ENCODE assay signal across 29 mouse cellular contexts in genomic region chr4:134862996-134863395, GRCm38 (mm10). TPM values are rescaled to one million over a fixed set of nuclear protein-coding genes. Genes with fewer than 3 reads are reported as not detected.
DNase-seq lines count a peak whose midpoint lies in the region; ATAC-seq and TF ChIP-seq lines count a peak whose summit lies in the region.
"Had no signal": no experiment of that assay in that cellular context is flagged by ENCODE, and none has a peak within 500 bp of the region (broad histone marks: within the 10 kb centered on the region; RNA-seq: fewer than 3 reads in every experiment).

No protein-coding gene starts in this region.

- no peak for TF ChIP-seq EP300 in liver, embryonic 14.5 days (IDR thresholded peaks at IDR 0.05; ENCODE audit: low read depth)
- TF ChIP-seq EP300 in liver, postnatal 0 days (IDR thresholded peaks at IDR 0.05; ENCODE audit: low read depth), result peak; percentile 19; the same call in 1 of the 2 replicates

- WGBS in midbrain, embryonic 11.5 days, result 86% methylated on average over 7 of the region's 7 CpGs
- WGBS in midbrain, embryonic 13.5 days, result 84% methylated on average over 7 of the region's 7 CpGs
- 68% methylated on average over 7 of the region's 7 CpGs for WGBS in liver, embryonic 11.5 days
- WGBS in liver, embryonic 14.5 days (ENCODE audit: insufficient replicate concordance), result 32% methylated on average over 7 of the region's 7 CpGs
- 76% methylated on average over 7 of the region's 7 CpGs for WGBS in liver, postnatal 0 days (ENCODE audit: insufficient replicate concordance)

- H3K4me3 ChIP-seq in midbrain, embryonic 11.5 days (ENCODE audit: low read depth, low read length), result no peak overlapping the region
- H3K4me3 ChIP-seq in midbrain, embryonic 13.5 days (replicated peaks), result no peak overlapping the region
- H3K4me3 ChIP-seq in liver, embryonic 11.5 days (ENCODE audit: low read depth, low read length), result 0 out of 2 replicates have a peak overlapping the region, but pooled peaks have one; percentile 20
- peak overlapping the region; percentile 58 to 95 for H3K4me3 ChIP-seq in liver, embryonic 14.5 days (ENCODE audit: insufficient read depth in 1 of 2, low read depth in 2 of 2, low read length in 2 of 2)
- H3K4me3 ChIP-seq in liver, postnatal 0 days (ENCODE audit: low read depth, low read length), result peak overlapping the region; percentile 61
- H3K4me3 ChIP-seq: forebrain, embryonic 10.5 days; forebrain, embryonic 13.5 days; heart, adult 2 months; heart, embryonic 10.5 days; heart, embryonic 13.5 days; hindbrain, embryonic 10.5 days had no signal

- H3K9ac ChIP-seq in midbrain, embryonic 11.5 days (ENCODE audit: low read length), result no peak overlapping the region
- no peak overlapping the region for H3K9ac ChIP-seq in midbrain, embryonic 13.5 days (replicated peaks)
- peak overlapping the region; percentile 60 for H3K9ac ChIP-seq in liver, embryonic 11.5 days (ENCODE audit: low read depth, low read length)
- H3K9ac ChIP-seq in liver, embryonic 14.5 days (replicated peaks), result peak overlapping the region; percentile 97
- peak overlapping the region; percentile 53; the same call in 1 of the 2 replicates for H3K9ac ChIP-seq in liver, postnatal 0 days (replicated peaks)
- H3K9ac ChIP-seq: forebrain, embryonic 13.5 days; heart, embryonic 13.5 days; hindbrain, embryonic 14.5 days had no signal

- no peak overlapping the region for H3K27ac ChIP-seq in midbrain, embryonic 11.5 days (ENCODE audit: low read depth, low read length)
- H3K27ac ChIP-seq in midbrain, embryonic 13.5 days, result no peak overlapping the region
- H3K27ac ChIP-seq in liver, embryonic 11.5 days (ENCODE audit: low read depth, low read length), result peak overlapping the region; percentile 65
- peak overlapping the region; percentile 99 for H3K27ac ChIP-seq in liver, embryonic 14.5 days
- peak overlapping the region; percentile 26; the same call in 1 of the 2 replicates for H3K27ac ChIP-seq in liver, postnatal 0 days (ENCODE audit: low read depth)
- H3K27ac ChIP-seq: forebrain, embryonic 10.5 days; forebrain, embryonic 13.5 days; heart, adult 2 months; heart, embryonic 10.5 days; heart, embryonic 13.5 days; hindbrain, embryonic 10.5 days; hindbrain, embryonic 14.5 days; hindbrain, postnatal 0 days had no signal

- no peaks in the 10 kb centered on the region for H3K9me3 ChIP-seq in midbrain, embryonic 11.5 days (ENCODE audit: control insufficient read depth, low read length)
- no peaks in the 10 kb centered on the region for H3K9me3 ChIP-seq in midbrain, embryonic 13.5 days
- H3K9me3 ChIP-seq in liver, embryonic 11.5 days (ENCODE audit: control insufficient read depth, low read length), result no peaks in the 10 kb centered on the region
- H3K9me3 ChIP-seq in liver, embryonic 14.5 days (ENCODE audit: control insufficient read depth, low read length), result no peaks in the 10 kb centered on the region
- no peaks in the 10 kb centered on the region for H3K9me3 ChIP-seq in liver, postnatal 0 days (ENCODE audit: low read length)
- H3K9me3 ChIP-seq: forebrain, embryonic 10.5 days; forebrain, embryonic 13.5 days; heart, embryonic 10.5 days; heart, embryonic 13.5 days; hindbrain, embryonic 10.5 days had no signal

- TF ChIP-seq CTCF in liver, embryonic 14.5 days (IDR thresholded peaks at IDR 0.05; ENCODE audit: low read depth), result no peak
- no peak for TF ChIP-seq CTCF in liver, postnatal 0 days (IDR thresholded peaks at IDR 0.05; ENCODE audit: low read depth)

- ATAC-seq in midbrain, embryonic 11.5 days (ENCODE audit: low FRiP score), result no peak
- no peak for ATAC-seq in midbrain, embryonic 13.5 days
- ATAC-seq in liver, embryonic 11.5 days (replicated peaks; ENCODE audit: low FRiP score), result no peak
- ATAC-seq in liver, embryonic 14.5 days (ENCODE audit: insufficient read depth), result no peak
- ATAC-seq in liver, postnatal 0 days, result no peak
- ATAC-seq: forebrain, embryonic 13.5 days; forebrain, embryonic 16.5 days; hindbrain, postnatal 0 days; inflammation-experienced regulatory T-cells, adult 6 months had no signal

- no peaks in the 10 kb centered on the region for H3K4me1 ChIP-seq in midbrain, embryonic 11.5 days (ENCODE audit: control insufficient read depth, insufficient read depth, low read length)
- no peaks in the 10 kb centered on the region for H3K4me1 ChIP-seq in midbrain, embryonic 13.5 days (replicated peaks)
- peaks cover 12% of the 10 kb centered on the region for H3K4me1 ChIP-seq in liver, embryonic 11.5 days (replicated peaks; ENCODE audit: control insufficient read depth, insufficient read depth, low read length)
- H3K4me1 ChIP-seq in liver, embryonic 14.5 days (replicated peaks; ENCODE audit: control insufficient read depth in 2 of 2, insufficient read depth in 2 of 2, low read length in 1 of 2), result peaks cover 21 to 28% of the 10 kb centered on the region in 2 experiments
- peaks cover 9% of the 10 kb centered on the region for H3K4me1 ChIP-seq in liver, postnatal 0 days (ENCODE audit: insufficient read depth)
- H3K4me1 ChIP-seq: forebrain, embryonic 10.5 days; forebrain, embryonic 13.5 days had no signal

- H3K36me3 ChIP-seq in midbrain, embryonic 11.5 days (ENCODE audit: control insufficient read depth, insufficient read depth, low read length), result no peaks in the 10 kb centered on the region
- H3K36me3 ChIP-seq in midbrain, embryonic 13.5 days, result no peaks in the 10 kb centered on the region
- no peaks in the 10 kb centered on the region for H3K36me3 ChIP-seq in liver, embryonic 11.5 days (ENCODE audit: control insufficient read depth, insufficient read depth, low read length)
- H3K36me3 ChIP-seq in liver, embryonic 14.5 days (replicated peaks; ENCODE audit: control insufficient read depth, insufficient read depth, low read depth), result peaks cover 21% of the 10 kb centered on the region
- peaks cover 4% of the 10 kb centered on the region; the same call in 1 of the 2 replicates for H3K36me3 ChIP-seq in liver, postnatal 0 days (replicated peaks; ENCODE audit: insufficient read depth, low read length)
- H3K36me3 ChIP-seq: forebrain, embryonic 10.5 days; heart, embryonic 10.5 days; heart, embryonic 13.5 days; hindbrain, embryonic 10.5 days had no signal

- no peak overlapping the region for H3K4me2 ChIP-seq in midbrain, embryonic 11.5 days
- H3K4me2 ChIP-seq in midbrain, embryonic 13.5 days (replicated peaks), result no peak overlapping the region
- peak overlapping the region; percentile 52 for H3K4me2 ChIP-seq in liver, embryonic 11.5 days
- peak overlapping the region; percentile 97 for H3K4me2 ChIP-seq in liver, embryonic 14.5 days (ENCODE audit: low read depth)
- H3K4me2 ChIP-seq in liver, postnatal 0 days (ENCODE audit: low read depth, low read length), result peak overlapping the region; percentile 76
- H3K4me2 ChIP-seq: forebrain, embryonic 13.5 days; heart, embryonic 13.5 days; hindbrain, embryonic 14.5 days had no signal

- H3K27me3 ChIP-seq in midbrain, embryonic 11.5 days (ENCODE audit: control insufficient read depth, insufficient read depth, low read length), result no peaks in the 10 kb centered on the region
- peaks cover 1% of the 10 kb centered on the region for H3K27me3 ChIP-seq in midbrain, embryonic 13.5 days
- no peaks in the 10 kb centered on the region for H3K27me3 ChIP-seq in liver, embryonic 11.5 days (replicated peaks; ENCODE audit: control insufficient read depth, insufficient read depth, low read length)
- no peaks in the 10 kb centered on the region for H3K27me3 ChIP-seq in liver, embryonic 14.5 days (ENCODE audit: control insufficient read depth, insufficient read depth, low read length)
- H3K27me3 ChIP-seq in liver, postnatal 0 days (ENCODE audit: insufficient read depth, low read length), result no peaks in the 10 kb centered on the region; the same call in 1 of the 2 replicates

- DNase-seq in midbrain, embryonic 11.5 days (ENCODE audit: low spot score, missing footprints), result peak; percentile 76
- DNase-seq in liver, embryonic 11.5 days (ENCODE audit: low spot score), result no peak
- no peak for DNase-seq in liver, embryonic 14.5 days (ENCODE audit: low read depth in 3 of 3, low spot score in 3 of 3)
- peak; percentile 14 for DNase-seq in liver, postnatal 0 days
- no peak for DNase-seq in testis, postnatal 14 days (ENCODE audit: low spot score)
- no peak for DNase-seq in kidney, postnatal 25 days
- no peak for DNase-seq in heart, postnatal 4 days
- DNase-seq: adrenal gland, adult 2 months; adrenal gland, postnatal 14 days; B cell, adult 2 months; cerebellum, adult 18-20 months; cerebellum, adult 9-10 months; cerebellum, postnatal 14 days; gastrocnemius, postnatal 10 days; gastrocnemius, postnatal 36 days; heart, adult 2 months; heart, postnatal 14 days had no signal

RNA-seq across cellular contexts. Expression of gene Rhd, which starts 1.3 kb away (rescaled TPM):
- polyA plus RNA-seq in midbrain, embryonic 11.5 days (2014; fragmentation: Nextera tagmentation; extraction: Ambion mirVana), result 19.2 and 21.3 TPM in 2 replicates
- polyA plus RNA-seq in midbrain, embryonic 13.5 days (2015; fragmentation: Nextera tagmentation; extraction: Ambion mirVana), result 0.73 and 1.1 TPM in 2 replicates
- polyA plus RNA-seq in liver, embryonic 11.5 days (2014; fragmentation: Nextera tagmentation; extraction: Ambion mirVana), result 213 and 235 TPM in 2 replicates
- polyA plus RNA-seq in liver, embryonic 14.5 days (2012; rRNA removed), result 260 and 298 TPM in 2 replicates
- 576 and 578 TPM in 2 replicates for polyA plus RNA-seq in liver, embryonic 14.5 days (2014; fragmentation: Nextera tagmentation; extraction: Ambion mirVana)
- 207 and 214 TPM in 2 replicates for polyA plus RNA-seq in liver, postnatal 0 days (2015; fragmentation: Nextera tagmentation; extraction: Ambion mirVana)
- 1 to 10 TPM; 4.7 to 5.4 TPM for total RNA-seq in heart, postnatal 4 days (2021)
- total RNA-seq: adrenal gland, adult 2 months; gastrocnemius, adult 18-20 months; gastrocnemius, postnatal 36 days; granulocyte monocyte progenitor cell, adult 5-6 weeks had no signal

RNA-seq across cellular contexts. Expression of gene Maco1, which starts 9.9 kb away (rescaled TPM):
- polyA plus RNA-seq in midbrain, embryonic 11.5 days (2014; fragmentation: Nextera tagmentation; extraction: Ambion mirVana), result 45.6 and 51.7 TPM in 2 replicates
- polyA plus RNA-seq in midbrain, embryonic 13.5 days (2015; fragmentation: Nextera tagmentation; extraction: Ambion mirVana), result 114 and 117 TPM in 2 replicates
- polyA plus RNA-seq in liver, embryonic 11.5 days (2014; fragmentation: Nextera tagmentation; extraction: Ambion mirVana), result 26.3 and 28.3 TPM in 2 replicates
- 5.7 and 9.3 TPM in 2 replicates for polyA plus RNA-seq in liver, embryonic 14.5 days (2012; rRNA removed)
- polyA plus RNA-seq in liver, embryonic 14.5 days (2014; fragmentation: Nextera tagmentation; extraction: Ambion mirVana), result 11.7 and 13.0 TPM in 2 replicates
- 13.6 and 14.6 TPM in 2 replicates for polyA plus RNA-seq in liver, postnatal 0 days (2015; fragmentation: Nextera tagmentation; extraction: Ambion mirVana)
- total RNA-seq in heart, postnatal 4 days (2021), result 10 to 100 TPM; 26.6 to 27.9 TPM

RNA-seq across cellular contexts. Expression of gene Tmem50a, which starts 51.8 kb away (rescaled TPM):
- polyA plus RNA-seq in midbrain, embryonic 11.5 days (2014; fragmentation: Nextera tagmentation; extraction: Ambion mirVana), result 156 TPM in 2 replicates
- polyA plus RNA-seq in midbrain, embryonic 13.5 days (2015; fragmentation: Nextera tagmentation; extraction: Ambion mirVana), result 203 and 209 TPM in 2 replicates
- 129 and 131 TPM in 2 replicates for polyA plus RNA-seq in liver, embryonic 11.5 days (2014; fragmentation: Nextera tagmentation; extraction: Ambion mirVana)
- 44.2 and 50.8 TPM in 2 replicates for polyA plus RNA-seq in liver, embryonic 14.5 days (2012; rRNA removed)
- polyA plus RNA-seq in liver, embryonic 14.5 days (2014; fragmentation: Nextera tagmentation; extraction: Ambion mirVana), result 59.5 and 65.1 TPM in 2 replicates
- polyA plus RNA-seq in liver, postnatal 0 days (2015; fragmentation: Nextera tagmentation; extraction: Ambion mirVana), result 87.6 and 88.5 TPM in 2 replicates
- total RNA-seq in heart, postnatal 4 days (2021), result 10 to 100 TPM; 73.2 to 74.5 TPM

Comparison
In these comparisons a context has a peak if more than half of its experiments do, and no peak if none do; other contexts are left out.
1. DNase-seq: peak in midbrain, embryonic 11.5 days (single experiment) and liver, postnatal 0 days (single experiment); none in liver, embryonic 11.5 days (single experiment), liver, embryonic 14.5 days (0 of 3), testis, postnatal 14 days (single experiment), kidney, postnatal 25 days (0 of 2) and heart, postnatal 4 days (single experiment).
2. H3K27ac ChIP-seq: peak in liver, embryonic 11.5 days (single experiment), liver, embryonic 14.5 days (single experiment) and liver, postnatal 0 days (single experiment); none in midbrain, embryonic 11.5 days (single experiment) and midbrain, embryonic 13.5 days (single experiment).
3. H3K4me2 ChIP-seq: peak in liver, embryonic 11.5 days (single experiment), liver, embryonic 14.5 days (single experiment) and liver, postnatal 0 days (single experiment); none in midbrain, embryonic 11.5 days (single experiment) and midbrain, embryonic 13.5 days (single experiment).
4. H3K4me3 ChIP-seq: peak in liver, embryonic 11.5 days (single experiment), liver, embryonic 14.5 days (2 of 2) and liver, postnatal 0 days (single experiment); none in midbrain, embryonic 11.5 days (single experiment) and midbrain, embryonic 13.5 days (single experiment).
5. H3K9ac ChIP-seq: peak in liver, embryonic 11.5 days (single experiment), liver, embryonic 14.5 days (single experiment) and liver, postnatal 0 days (single experiment); none in midbrain, embryonic 11.5 days (single experiment) and midbrain, embryonic 13.5 days (single experiment).